Mouse (Mus musculus) liver, embryonic 12.5 days (tissue): ENCODE measurements at regions not wholly inside any gene's neighbourhood (a gene's known extent, or its start where the extent isn't known, plus 50 kb on each side); places are given as distances from the start of the nearest gene placed in this dataset.

Experiments used
- ATAC-seq: fragments of 200-750 bp; cut with Nextera tagmentation; 2 replicates; pipeline ENCODE4 v1.8.0; 2017; ENCODE audit warnings: moderate number of reproducible peaks, mild to moderate bottlenecking, moderate library complexity
- H3K27ac ChIP-seq: fragments of 300-500 bp; sonication (generic); 2 replicates; pipeline ENCODE4 v1.5.1; 2016; ENCODE audit warnings: mild to moderate bottlenecking
- H3K27me3 ChIP-seq: fragments of 300-500 bp; sonication (generic); replicated peaks from 2 replicates; pipeline ENCODE4 v1.6.1; 2016; ENCODE audit warnings: mild to moderate bottlenecking, moderate library complexity
- H3K36me3 ChIP-seq: fragments of 300-500 bp; sonication (generic); 2 replicates; pipeline ENCODE4 v1.6.1; 2016; ENCODE audit warnings: mild to moderate bottlenecking, moderate library complexity
- H3K4me1 ChIP-seq: fragments of 300-500 bp; sonication (generic); 2 replicates; pipeline ENCODE4 v1.6.1; 2016
- H3K4me2 ChIP-seq: fragments of 300-500 bp; sonication (generic); 2 replicates; pipeline ENCODE4 v1.6.1; 2016; ENCODE audit warnings: mild to moderate bottlenecking, moderate library complexity
- H3K4me3 ChIP-seq: fragments of 300-500 bp; sonication (generic); 2 replicates; pipeline ENCODE4 v1.5.1; 2016; ENCODE audit warnings: mild to moderate bottlenecking, moderate library complexity
- H3K9ac ChIP-seq: fragments of 300-500 bp; sonication (generic); 2 replicates; pipeline ENCODE4 v1.6.1; 2016; ENCODE audit warnings: mild to moderate bottlenecking, moderate library complexity
- H3K9me3 ChIP-seq: fragments of 300-500 bp; sonication (generic); replicated peaks from 2 replicates; pipeline ENCODE4 v1.6.1; 2016; ENCODE audit warnings: mild to moderate bottlenecking, moderate library complexity
- WGBS: fragments of 180-500 bp; shearing (Covaris S2); methylation state at CpG from one replicate; pipeline ENCODE4 v1.1.7; 2016; ENCODE audit not compliant: insufficient replicate concordance; 5-methylcytosine and 5-hydroxymethylcytosine counted together

DNA sequence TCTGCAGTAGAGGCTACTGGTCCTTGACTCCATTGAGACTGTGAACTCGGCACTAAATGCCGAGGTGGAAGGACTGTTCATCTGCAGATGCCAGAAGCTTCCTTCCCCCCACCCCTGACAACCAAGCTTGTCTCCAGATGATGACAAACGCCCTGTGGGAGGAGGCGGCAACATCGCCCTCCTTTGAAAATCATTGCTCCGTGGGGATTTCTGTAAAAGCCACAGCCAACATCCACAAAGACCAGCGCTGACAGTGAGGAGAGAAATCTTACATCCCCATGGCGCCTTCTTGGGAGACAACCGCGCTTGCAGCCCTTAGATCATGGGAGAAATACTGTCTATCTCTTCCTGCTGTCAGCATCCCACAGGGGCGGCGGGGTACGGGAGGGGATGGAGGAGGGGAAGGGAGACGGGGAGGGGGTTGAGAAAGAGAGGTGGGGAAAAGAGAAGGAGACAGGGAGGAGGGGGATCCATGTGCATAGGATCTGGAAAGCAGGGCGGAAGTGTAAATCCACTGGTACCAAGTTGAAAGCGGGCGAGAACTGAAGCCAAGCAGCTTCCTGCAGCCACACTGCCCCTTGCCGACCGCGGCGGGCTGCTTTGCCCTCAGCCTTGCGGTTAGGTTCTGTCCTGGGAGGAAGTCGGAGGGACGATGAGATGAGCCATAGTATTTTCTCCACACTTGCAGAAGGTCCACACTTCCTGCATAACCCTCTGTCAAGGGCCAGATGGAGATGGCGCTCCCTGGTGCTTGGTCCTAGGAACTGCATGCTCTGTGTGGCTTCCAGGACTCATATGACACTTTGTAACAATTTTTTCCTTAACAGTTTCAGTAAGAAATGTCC, 72.9 kb downstream of the Cryba4 start:
- Histone ChIP-seq H3K36me3 (no peaks in the 10 kb centered on the region), H3K4me1 (no peaks in the 10 kb centered on the region), H3K9ac (no peak overlapping the region), H3K4me2 (peak overlapping the region; percentile 50), H3K27me3 (peaks cover 29% of the 10 kb centered on the region), H3K4me3 (0 out of 2 replicates have a peak overlapping the region, but pooled peaks have one; percentile 20), H3K9me3 (no peaks in the 10 kb centered on the region), H3K27ac (no peak overlapping the region)
- no peak for ATAC-seq
- 5% methylated on average over 25 of the region's 25 CpGs for WGBS

DNA sequence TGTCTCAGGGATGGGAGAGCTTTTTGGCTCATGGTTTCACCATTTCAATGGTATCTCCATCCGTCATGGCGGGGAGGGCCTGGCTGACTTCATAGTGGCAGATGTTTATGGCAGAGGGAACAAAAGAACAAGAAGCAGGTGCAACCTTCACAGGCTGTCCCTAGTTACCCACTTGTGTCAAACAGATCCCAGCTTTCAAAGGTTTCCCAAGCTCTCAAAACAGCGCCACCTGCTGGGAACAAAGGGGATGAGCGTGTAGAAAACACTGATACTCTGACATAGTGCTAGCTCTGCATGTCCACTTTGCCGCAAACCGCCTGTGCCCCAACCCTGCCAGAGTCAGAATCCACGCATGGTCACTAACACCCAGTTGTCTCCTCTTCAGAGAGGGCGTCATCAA, 69.5 kb downstream of the Cryba4 start:
- Histone ChIP-seq H3K4me3 (no peak overlapping the region), H3K4me1 (no peaks in the 10 kb centered on the region), H3K9me3 (no peaks in the 10 kb centered on the region), H3K4me2 (no peak overlapping the region), H3K36me3 (no peaks in the 10 kb centered on the region), H3K27me3 (peaks cover 31% of the 10 kb centered on the region), H3K27ac (no peak overlapping the region), H3K9ac (no peak overlapping the region)
- WGBS = 26% methylated on average over 8 of the region's 8 CpGs
- ATAC-seq = no peak

DNA sequence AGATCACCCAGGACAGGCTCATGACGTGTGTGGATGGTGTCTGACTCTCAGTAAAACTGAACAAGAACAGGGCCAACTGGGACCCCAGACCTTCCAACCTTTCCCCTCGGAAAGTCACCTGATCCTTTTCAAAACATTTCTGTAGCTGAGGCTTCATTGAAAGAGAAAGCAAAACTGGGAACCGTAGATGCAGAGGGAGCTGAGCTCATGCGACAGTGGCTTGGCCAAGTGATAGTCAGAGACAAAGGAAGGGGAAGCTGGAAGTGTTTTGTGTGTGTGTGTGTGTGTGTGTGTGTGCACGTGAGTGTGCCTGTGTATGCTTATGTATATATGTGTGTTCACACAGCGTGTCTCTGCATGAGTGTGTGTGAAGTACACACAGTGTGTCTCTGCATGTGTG, 56.7 kb downstream of the Cryba4 start:
- H3K9me3 ChIP-seq = no peaks in the 10 kb centered on the region
- no peak overlapping the region for H3K9ac ChIP-seq
- H3K4me1 ChIP-seq = no peaks in the 10 kb centered on the region
- no peak overlapping the region for H3K4me2 ChIP-seq
- H3K27ac ChIP-seq = no peak overlapping the region
- 0 out of 2 replicates have a peak, but pooled peaks cover 5% of the 10 kb centered on the region for H3K27me3 ChIP-seq
- 56% methylated on average over 6 of the region's 6 CpGs for WGBS
- no peaks in the 10 kb centered on the region for H3K36me3 ChIP-seq
- ATAC-seq = no peak
- no peak overlapping the region for H3K4me3 ChIP-seq
